ENCODE assay signal across 11 mouse cellular contexts in genomic region chr9:41079428-41080155, GRCm38 (mm10).
DNase-seq lines count a peak whose midpoint lies in the region; ATAC-seq lines count a peak whose summit lies in the region.
"Had no signal": no experiment of that assay in that cellular context is flagged by ENCODE, and none has a peak within 500 bp of the region (broad histone marks: within the 10 kb centered on the region; RNA-seq: fewer than 3 reads in every experiment).

No protein-coding gene starts in this region.

- peak overlapping the region; percentile 43 for H3K27ac ChIP-seq in hindbrain, embryonic 10.5 days
- no peak overlapping the region for H3K27ac ChIP-seq in hindbrain, embryonic 13.5 days
- peak overlapping the region; percentile 57; the same call in 1 of the 2 replicates for H3K27ac ChIP-seq in embryonic facial prominence, embryonic 10.5 days (replicated peaks)
- peak overlapping the region; percentile 17; the same call in 1 of the 2 replicates for H3K27ac ChIP-seq in liver, embryonic 16.5 days (ENCODE audit: low read length)
- H3K27ac ChIP-seq in midbrain, embryonic 16.5 days (ENCODE audit: low read length) = no peak overlapping the region

- H3K36me3 ChIP-seq in hindbrain, embryonic 10.5 days = no peaks in the 10 kb centered on the region
- no peaks in the 10 kb centered on the region for H3K36me3 ChIP-seq in hindbrain, embryonic 13.5 days
- no peaks in the 10 kb centered on the region for H3K36me3 ChIP-seq in embryonic facial prominence, embryonic 10.5 days (replicated peaks)
- no peaks in the 10 kb centered on the region for H3K36me3 ChIP-seq in liver, embryonic 16.5 days (ENCODE audit: control insufficient read depth, insufficient read depth)
- H3K36me3 ChIP-seq in midbrain, embryonic 16.5 days (ENCODE audit: control insufficient read depth, insufficient read depth, low read length) = no peaks in the 10 kb centered on the region

- H3K9me3 ChIP-seq in hindbrain, embryonic 10.5 days = no peaks in the 10 kb centered on the region
- no peaks in the 10 kb centered on the region for H3K9me3 ChIP-seq in hindbrain, embryonic 13.5 days
- H3K9me3 ChIP-seq in embryonic facial prominence, embryonic 10.5 days = no peaks in the 10 kb centered on the region
- no peaks in the 10 kb centered on the region for H3K9me3 ChIP-seq in liver, embryonic 16.5 days (replicated peaks; ENCODE audit: control insufficient read depth, low read length)
- no peaks in the 10 kb centered on the region for H3K9me3 ChIP-seq in midbrain, embryonic 16.5 days (replicated peaks; ENCODE audit: control insufficient read depth, low read length, poor library complexity, severe bottlenecking)

- no peak for ATAC-seq in hindbrain, embryonic 13.5 days (ENCODE audit: low FRiP score)
- ATAC-seq in liver, embryonic 16.5 days (ENCODE audit: low read depth) = peak; percentile 81
- ATAC-seq in midbrain, embryonic 16.5 days = no peak
- ATAC-seq: inflammation-experienced regulatory T-cells, adult 6 months had no signal

- no peak overlapping the region for H3K4me3 ChIP-seq in hindbrain, embryonic 10.5 days
- H3K4me3 ChIP-seq in hindbrain, embryonic 13.5 days = no peak overlapping the region
- no peak overlapping the region for H3K4me3 ChIP-seq in embryonic facial prominence, embryonic 10.5 days
- H3K4me3 ChIP-seq in liver, embryonic 16.5 days (ENCODE audit: low read depth, low read length) = no peak overlapping the region
- no peak overlapping the region for H3K4me3 ChIP-seq in midbrain, embryonic 16.5 days (ENCODE audit: low read depth, low read length)

- no peak overlapping the region for H3K9ac ChIP-seq in hindbrain, embryonic 13.5 days
- H3K9ac ChIP-seq in liver, embryonic 16.5 days (ENCODE audit: low read depth, low read length) = no peak overlapping the region
- H3K9ac ChIP-seq in midbrain, embryonic 16.5 days (ENCODE audit: low read depth, low read length) = no peak overlapping the region
- H3K9ac ChIP-seq: lung, embryonic 14.5 days had no signal

- no peak overlapping the region for H3K4me2 ChIP-seq in hindbrain, embryonic 13.5 days
- H3K4me2 ChIP-seq in liver, embryonic 16.5 days (ENCODE audit: low read depth, low read length) = peak overlapping the region; percentile 30
- no peak overlapping the region for H3K4me2 ChIP-seq in midbrain, embryonic 16.5 days (ENCODE audit: low read length)
- H3K4me2 ChIP-seq: lung, embryonic 14.5 days had no signal

- no peaks in the 10 kb centered on the region for H3K27me3 ChIP-seq in hindbrain, embryonic 10.5 days (ENCODE audit: insufficient read depth, poor library complexity, severe bottlenecking)
- H3K27me3 ChIP-seq in hindbrain, embryonic 13.5 days = no peaks in the 10 kb centered on the region
- 0 out of 2 replicates have a peak, but pooled peaks cover 4% of the 10 kb centered on the region for H3K27me3 ChIP-seq in embryonic facial prominence, embryonic 10.5 days (replicated peaks; ENCODE audit: low read depth, poor library complexity, severe bottlenecking)
- no peaks in the 10 kb centered on the region for H3K27me3 ChIP-seq in liver, embryonic 16.5 days (ENCODE audit: control insufficient read depth, insufficient read depth, low read depth, low read length)
- H3K27me3 ChIP-seq in midbrain, embryonic 16.5 days (ENCODE audit: control insufficient read depth, insufficient read depth, low read depth, low read length) = no peaks in the 10 kb centered on the region

- H3K4me1 ChIP-seq in hindbrain, embryonic 10.5 days (replicated peaks) = peaks cover 47% of the 10 kb centered on the region
- peaks cover 55% of the 10 kb centered on the region for H3K4me1 ChIP-seq in hindbrain, embryonic 13.5 days (replicated peaks)
- H3K4me1 ChIP-seq in embryonic facial prominence, embryonic 10.5 days = peaks cover 58% of the 10 kb centered on the region
- peaks cover 42% of the 10 kb centered on the region for H3K4me1 ChIP-seq in liver, embryonic 16.5 days (ENCODE audit: control insufficient read depth, low read depth, low read length)
- H3K4me1 ChIP-seq in midbrain, embryonic 16.5 days (ENCODE audit: control insufficient read depth, insufficient read depth, low read length) = peaks cover 18% of the 10 kb centered on the region

- peak; percentile 13 for DNase-seq in hindbrain, embryonic 10.5 days (ENCODE audit: low spot score)
- DNase-seq in brain, adult 2 months (ENCODE audit: low read depth, low spot score) = peak; percentile 36
- DNase-seq in embryonic facial prominence, embryonic 10.5 days (ENCODE audit: low spot score) = no peak
- DNase-seq in retina, postnatal 1 day = no peak
- DNase-seq: kidney, postnatal 36 days; lung, embryonic 14.5 days; midbrain, embryonic 14.5 days had no signal

- 59% methylated on average over 14 of the region's 14 CpGs for WGBS in hindbrain, embryonic 10.5 days
- 69% methylated on average over 14 of the region's 14 CpGs for WGBS in hindbrain, embryonic 13.5 days
- WGBS in embryonic facial prominence, embryonic 10.5 days = 57% methylated on average over 14 of the region's 14 CpGs
- WGBS in liver, embryonic 16.5 days (ENCODE audit: insufficient replicate concordance) = 16% methylated on average over 14 of the region's 14 CpGs
- 61% methylated on average over 14 of the region's 14 CpGs for WGBS in midbrain, embryonic 16.5 days

Comparison
In these comparisons a context has a peak if more than half of its experiments do, and no peak if none do; other contexts are left out.
1. H3K27ac ChIP-seq: peak in hindbrain, embryonic 10.5 days (single experiment), embryonic facial prominence, embryonic 10.5 days (single experiment) and liver, embryonic 16.5 days (single experiment); none in hindbrain, embryonic 13.5 days (single experiment) and midbrain, embryonic 16.5 days (single experiment).
2. DNase-seq: peak in hindbrain, embryonic 10.5 days (single experiment) and brain, adult 2 months (single experiment); none in embryonic facial prominence, embryonic 10.5 days (single experiment) and retina, postnatal 1 day (single experiment).